Mouse (Mus musculus): ENCODE measurements at regions not wholly inside any gene's neighbourhood (a gene's known extent, or its start where the extent isn't known, plus 50 kb on each side); places are given as distances from the start of the nearest gene placed in this dataset.

GRCm38 (mm10) chr4:50827002-50827401 is 389.5 kb upstream of the Cylc2 start:
- DNase-seq: peak in 1 of 2 experiments; percentile 8
- intact Hi-C loops (cut with DNase I): no loop called here

All from heart, postnatal 36 days (tissue).